Mouse (Mus musculus) limb, embryonic 14.5 days (tissue): ENCODE measurements at regions not wholly inside any gene's neighbourhood (a gene's known extent, or its start where the extent isn't known, plus 50 kb on each side); places are given as distances from the start of the nearest gene placed in this dataset.

Source experiments
- ATAC-seq: fragments of 200-750 bp; cut with Nextera tagmentation; 2 replicates; pipeline ENCODE4 v1.8.0; 2017; ENCODE audit warnings: low read depth, moderate number of reproducible peaks, moderate TSS enrichment; ENCODE audit not compliant: low FRiP score
- DNase-seq: peaks from one replicate; pipeline ENCODE4 v3.0.0-alpha.2; 2015; ENCODE audit warnings: low spot score
- H3K27ac ChIP-seq: fragments of 300-500 bp; sonication (generic); replicated peaks from 2 replicates; pipeline ENCODE4 v1.5.1; 2014; ENCODE audit warnings: low read depth, mild to moderate bottlenecking, low read length, moderate library complexity, mixed read lengths
- H3K27me3 ChIP-seq: fragments of 300-500 bp; sonication (generic); 2 replicates; pipeline ENCODE4 v1.6.1; 2014; ENCODE audit warnings: low read length, mixed read lengths; ENCODE audit not compliant: control insufficient read depth, insufficient read depth
- H3K36me3 ChIP-seq: fragments of 300-500 bp; sonication (generic); 2 replicates; pipeline ENCODE4 v1.6.1; 2014; ENCODE audit warnings: mild to moderate bottlenecking, low read length, moderate library complexity, mixed read lengths; ENCODE audit not compliant: control insufficient read depth, insufficient read depth
- H3K4me1 ChIP-seq: fragments of 300-500 bp; sonication (generic); 2 replicates; pipeline ENCODE4 v1.6.1; 2014; ENCODE audit warnings: antibody characterized with exemption, low read length, mixed read lengths; ENCODE audit not compliant: control insufficient read depth, insufficient read depth
- H3K4me2 ChIP-seq: fragments of 300-500 bp; sonication (generic); replicated peaks from 2 replicates; pipeline ENCODE4 v1.6.1; 2014; ENCODE audit warnings: low read depth, mild to moderate bottlenecking, low read length, moderate library complexity; ENCODE audit not compliant: severe bottlenecking
- H3K4me3 ChIP-seq: fragments of 300-500 bp; sonication (generic); replicated peaks from 2 replicates; pipeline ENCODE4 v1.5.1; 2014; ENCODE audit warnings: low read length
- H3K9ac ChIP-seq: fragments of 300-500 bp; sonication (generic); 2 replicates; pipeline ENCODE4 v1.6.1; 2014; ENCODE audit warnings: mild to moderate bottlenecking, low read depth, low read length, moderate library complexity; ENCODE audit not compliant: severe bottlenecking
- H3K9me3 ChIP-seq: fragments of 300-500 bp; sonication (generic); 2 replicates; pipeline ENCODE4 v1.6.1; 2016; ENCODE audit warnings: low read length; ENCODE audit not compliant: control insufficient read depth
- POLR2A ChIP-seq: fragments of 200-500 bp; IDR thresholded peaks from 2 replicates; pipeline ENCODE4 v1.8.0; 2012; ENCODE audit warnings: inconsistent platforms, mild to moderate bottlenecking, moderate library complexity, borderline replicate concordance; ENCODE audit not compliant: insufficient read depth, insufficient read length; ENCODE audit errors: extremely low read depth
- WGBS: fragments of 180-500 bp; shearing (Covaris S2); extraction: QIAGEN DNeasy Blood & Tissue Kit; methylation state at CpG from one replicate; pipeline ENCODE4 v1.1.7; 2014; 5-methylcytosine and 5-hydroxymethylcytosine counted together

- ATAC-seq (no peak), DNase-seq (no peak)
- Histone ChIP-seq H3K27ac (no peak overlapping the region), H3K27me3 (no peaks in the 10 kb centered on the region), H3K4me1 (0 out of 2 replicates have a peak, but pooled peaks cover 5% of the 10 kb centered on the region), H3K9ac (no peak overlapping the region), H3K4me2 (no peak overlapping the region), H3K36me3 (no peaks in the 10 kb centered on the region), H3K4me3 (no peak overlapping the region), H3K9me3 (no peaks in the 10 kb centered on the region)
- TF ChIP-seq POLR2A: no peak
- 48% methylated on average over 6 of the region's 6 CpGs for WGBS
Measured at GRCm38 (mm10) chr10:96330639-96331487, 194.5 kb downstream of the Gm5426 start.

- H3K36me3 ChIP-seq: no peaks in the 10 kb centered on the region
- H3K27me3 ChIP-seq: no peaks in the 10 kb centered on the region
- no peak for TF ChIP-seq POLR2A
- ATAC-seq: no peak
- H3K4me3 ChIP-seq: no peak overlapping the region
- H3K4me1 ChIP-seq: 0 out of 2 replicates have a peak, but pooled peaks cover 5% of the 10 kb centered on the region
- H3K9ac ChIP-seq: no peak overlapping the region
- H3K9me3 ChIP-seq: no peaks in the 10 kb centered on the region
- WGBS: 74% methylated on average over 10 of the region's 10 CpGs
- no peak overlapping the region for H3K4me2 ChIP-seq
- no peak for DNase-seq
- H3K27ac ChIP-seq: no peak overlapping the region
Measured at GRCm38 (mm10) chr10:96332731-96333201, 196.4 kb downstream of the Gm5426 start.

DNA sequence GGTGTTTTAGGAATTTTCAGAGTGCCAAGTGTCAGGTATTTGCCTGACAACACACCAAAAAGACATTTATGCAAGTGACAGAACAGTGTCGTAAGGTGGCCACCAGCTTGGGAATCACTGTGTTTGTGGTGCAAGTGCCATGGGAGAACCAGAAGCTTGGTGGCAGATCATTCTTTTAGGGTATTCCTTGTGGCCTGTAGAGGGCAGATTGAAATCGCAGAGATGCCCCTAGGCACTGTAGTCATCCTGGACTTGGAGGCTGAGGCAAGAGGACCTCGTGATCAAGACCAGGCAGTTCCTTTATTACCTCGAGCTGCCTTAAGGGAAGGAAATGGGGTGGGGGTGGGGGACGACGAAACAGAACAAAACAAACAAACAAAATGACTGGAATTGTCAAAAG, 196.8 kb downstream of the Gm5426 start:
- H3K4me1 ChIP-seq: 0 out of 2 replicates have a peak, but pooled peaks cover 5% of the 10 kb centered on the region
- no peak overlapping the region for H3K4me3 ChIP-seq
- TF ChIP-seq POLR2A: no peak
- no peak for DNase-seq
- ATAC-seq: no peak
- H3K9me3 ChIP-seq: no peaks in the 10 kb centered on the region
- WGBS: 65% methylated on average over 6 of the region's 6 CpGs
- H3K27ac ChIP-seq: no peak overlapping the region
- no peak overlapping the region for H3K4me2 ChIP-seq
- no peaks in the 10 kb centered on the region for H3K36me3 ChIP-seq
- H3K9ac ChIP-seq: no peak overlapping the region
- H3K27me3 ChIP-seq: no peaks in the 10 kb centered on the region

GRCm38 (mm10) chr10:96336271-96336670, 199.9 kb downstream of the Gm5426 start:
- Histone ChIP-seq H3K27me3 (no peaks in the 10 kb centered on the region), H3K4me1 (no peaks in the 10 kb centered on the region), H3K4me2 (no peak overlapping the region), H3K36me3 (no peaks in the 10 kb centered on the region), H3K27ac (no peak overlapping the region), H3K9me3 (no peaks in the 10 kb centered on the region), H3K4me3 (no peak overlapping the region), H3K9ac (no peak overlapping the region)
- WGBS: 80% methylated on average over 3 of the region's 3 CpGs
- no peak for DNase-seq
- ATAC-seq: no peak
- no peak for TF ChIP-seq POLR2A

- Histone ChIP-seq H3K27ac (no peak overlapping the region), H3K4me2 (no peak overlapping the region), H3K4me1 (no peaks in the 10 kb centered on the region), H3K36me3 (no peaks in the 10 kb centered on the region), H3K9ac (no peak overlapping the region), H3K9me3 (no peaks in the 10 kb centered on the region), H3K27me3 (no peaks in the 10 kb centered on the region), H3K4me3 (no peak overlapping the region)
- DNase-seq: no peak
- TF ChIP-seq POLR2A: no peak
- 80% methylated on average over 9 of the region's 9 CpGs for WGBS
- no peak for ATAC-seq
Measured at GRCm38 (mm10) chr10:96337088-96337666, 200.8 kb downstream of the Gm5426 start.
